Mouse (Mus musculus) heart, embryonic 16.5 days (tissue): ENCODE data around the gene Gm45799. TPM values are rescaled to one million over a fixed set of nuclear protein-coding genes. Genes with fewer than 3 reads are reported as not detected.

ENCODE experiments used
- ATAC-seq: fragments of 200-750 bp; cut with Nextera tagmentation; replicated peaks from 2 replicates; pipeline ENCODE4 v1.8.0; 2017; ENCODE audit warnings: moderate number of reproducible peaks; ENCODE audit not compliant: insufficient read depth, low FRiP score; ENCODE audit errors: extremely low read depth
- H3K27ac ChIP-seq: fragments of 300-500 bp; sonication (generic); 2 replicates; pipeline ENCODE4 v1.5.1; 2014; ENCODE audit warnings: mild to moderate bottlenecking, low read length, control low read depth, moderate library complexity
- H3K27me3 ChIP-seq: fragments of 300-500 bp; sonication (generic); 2 replicates; pipeline ENCODE4 v1.6.1; 2014; ENCODE audit warnings: low read length, mixed read lengths; ENCODE audit not compliant: control insufficient read depth, insufficient read depth
- H3K36me3 ChIP-seq: fragments of 300-500 bp; sonication (generic); 2 replicates; pipeline ENCODE4 v1.6.1; 2014; ENCODE audit not compliant: control insufficient read depth, insufficient read depth
- H3K4me1 ChIP-seq: fragments of 300-500 bp; sonication (generic); 2 replicates; pipeline ENCODE4 v1.6.1; 2014; ENCODE audit warnings: low read length, mixed read lengths; ENCODE audit not compliant: control insufficient read depth, insufficient read depth
- H3K4me2 ChIP-seq: fragments of 300-500 bp; sonication (generic); 2 replicates; pipeline ENCODE4 v1.6.1; 2014; ENCODE audit warnings: low read depth, mild to moderate bottlenecking, control low read depth, low read length
- H3K4me3 ChIP-seq: fragments of 300-500 bp; sonication (generic); 2 replicates; pipeline ENCODE4 v1.5.1; 2014; ENCODE audit warnings: mild to moderate bottlenecking, control low read depth, low read length
- H3K9ac ChIP-seq: fragments of 300-500 bp; sonication (generic); 2 replicates; pipeline ENCODE4 v1.6.1; 2014; ENCODE audit warnings: low read length, control low read depth
- H3K9me3 ChIP-seq: fragments of 300-500 bp; sonication (generic); replicated peaks from 2 replicates; pipeline ENCODE4 v1.6.1; 2016; ENCODE audit warnings: low read length; ENCODE audit not compliant: control insufficient read depth
- WGBS: fragments of 180-500 bp; shearing (Covaris S2); extraction: QIAGEN DNeasy Blood & Tissue Kit; methylation state at CpG from one replicate; pipeline ENCODE4 v1.1.7; 2014; 5-methylcytosine and 5-hydroxymethylcytosine counted together
- polyA plus RNA-seq: library from polyadenylated mRNA; unstranded; fragments of >200 nt; fragmentation: Nextera tagmentation; extraction: Ambion mirVana; gene quantifications from 2 replicates; pipeline ENCODE4 v1.2.1, GENCODE M21; 2015

Gm45799 gene
- polyA plus RNA-seq, 1 experiment from 2014 or later: 30.8 TPM

GRCm38 (mm10) chr7:105638776-105639175 is 1.6 kb upstream of the Gm45799 start:
- Histone ChIP-seq H3K4me3 (no peak overlapping the region), H3K27me3 (no peaks in the 10 kb centered on the region), H3K9me3 (no peaks in the 10 kb centered on the region), H3K27ac (no peak overlapping the region), H3K4me2 (peak overlapping the region; percentile 98), H3K9ac (no peak overlapping the region), H3K4me1 (peaks cover 28% of the 10 kb centered on the region), H3K36me3 (peaks cover 31% of the 10 kb centered on the region)
- WGBS: 90% methylated on average over 6 of the region's 6 CpGs
- no peak for ATAC-seq

GRCm38 (mm10) chr7:105639304-105639703 is 1.0 kb upstream of the Gm45799 start:
- Histone ChIP-seq H3K4me1 (peaks cover 23% of the 10 kb centered on the region), H3K4me3 (peak overlapping the region; percentile 81), H3K4me2 (peak overlapping the region; percentile 98), H3K27me3 (no peaks in the 10 kb centered on the region), H3K36me3 (peaks cover 33% of the 10 kb centered on the region), H3K9me3 (no peaks in the 10 kb centered on the region), H3K27ac (peak overlapping the region; percentile 70), H3K9ac (peak overlapping the region; percentile 91)
- ATAC-seq: no peak
- 47% methylated on average over 9 of the region's 9 CpGs for WGBS

DNA sequence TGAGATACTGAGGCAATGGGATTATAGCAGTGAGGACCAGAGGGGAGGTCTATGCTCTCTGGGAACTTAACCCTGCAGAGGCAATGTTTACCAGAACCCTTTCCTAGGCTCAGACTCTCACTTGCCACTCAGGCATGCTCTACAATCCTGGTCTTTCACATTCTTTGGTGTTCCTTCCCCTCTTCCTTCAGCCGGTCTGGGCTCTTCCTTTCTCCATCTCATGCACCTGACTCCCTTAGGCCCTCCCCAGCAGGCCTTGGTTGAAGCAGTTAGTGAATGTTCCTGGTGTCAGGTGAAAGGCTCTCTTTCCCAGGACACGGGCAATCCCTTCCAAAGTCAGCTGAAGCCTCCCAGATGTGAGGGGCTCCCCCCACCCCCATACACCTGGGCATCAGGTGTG is 596 bp upstream of the Gm45799 start, which contains the start of gene Timm10b:
TSS of gene Timm10b (plus strand) at position 301 of the 400 bp plus-strand sequence.
- ATAC-seq: no peak
- WGBS: 0% methylated on average over 2 of the region's 2 CpGs
- Histone ChIP-seq H3K4me1 (peaks cover 20% of the 10 kb centered on the region), H3K36me3 (peaks cover 33% of the 10 kb centered on the region), H3K9me3 (no peaks in the 10 kb centered on the region), H3K4me2 (peak within 1 kb of the TSS; percentile 98), H3K9ac (peak within 1 kb of the TSS; percentile 91), H3K27ac (peak within 1 kb of the TSS; percentile 94), H3K4me3 (peak within 1 kb of the TSS; percentile 81), H3K27me3 (no peaks in the 10 kb centered on the region)

- no peaks in the 10 kb centered on the region for H3K9me3 ChIP-seq
- no peaks in the 10 kb centered on the region for H3K27me3 ChIP-seq
- peak overlapping the region; percentile 81 for H3K4me3 ChIP-seq
- peaks cover 20% of the 10 kb centered on the region for H3K4me1 ChIP-seq
- peak overlapping the region; percentile 91 for H3K9ac ChIP-seq
- peaks cover 29% of the 10 kb centered on the region for H3K36me3 ChIP-seq
- peak overlapping the region; percentile 94 for H3K27ac ChIP-seq
- ATAC-seq: peak; percentile 19
- peak overlapping the region; percentile 98 for H3K4me2 ChIP-seq
- WGBS: 0% methylated on average over 18 of the region's 18 CpGs
Observed at GRCm38 (mm10) chr7:105640894-105641255, 523 bp downstream of the Gm45799 start.

- ATAC-seq: no peak
- H3K9me3 ChIP-seq: no peaks in the 10 kb centered on the region
- no peak overlapping the region for H3K9ac ChIP-seq
- H3K4me2 ChIP-seq: peak overlapping the region; percentile 98
- no peak overlapping the region for H3K4me3 ChIP-seq
- 61% methylated on average over 3 of the region's 3 CpGs for WGBS
- no peaks in the 10 kb centered on the region for H3K27me3 ChIP-seq
- H3K4me1 ChIP-seq: peaks cover 20% of the 10 kb centered on the region
- H3K36me3 ChIP-seq: peaks cover 19% of the 10 kb centered on the region
- H3K27ac ChIP-seq: peak overlapping the region; percentile 1; the same call in 1 of the 2 replicates
Observed at GRCm38 (mm10) chr7:105641936-105642335, 1.6 kb downstream of the Gm45799 start.

DNA sequence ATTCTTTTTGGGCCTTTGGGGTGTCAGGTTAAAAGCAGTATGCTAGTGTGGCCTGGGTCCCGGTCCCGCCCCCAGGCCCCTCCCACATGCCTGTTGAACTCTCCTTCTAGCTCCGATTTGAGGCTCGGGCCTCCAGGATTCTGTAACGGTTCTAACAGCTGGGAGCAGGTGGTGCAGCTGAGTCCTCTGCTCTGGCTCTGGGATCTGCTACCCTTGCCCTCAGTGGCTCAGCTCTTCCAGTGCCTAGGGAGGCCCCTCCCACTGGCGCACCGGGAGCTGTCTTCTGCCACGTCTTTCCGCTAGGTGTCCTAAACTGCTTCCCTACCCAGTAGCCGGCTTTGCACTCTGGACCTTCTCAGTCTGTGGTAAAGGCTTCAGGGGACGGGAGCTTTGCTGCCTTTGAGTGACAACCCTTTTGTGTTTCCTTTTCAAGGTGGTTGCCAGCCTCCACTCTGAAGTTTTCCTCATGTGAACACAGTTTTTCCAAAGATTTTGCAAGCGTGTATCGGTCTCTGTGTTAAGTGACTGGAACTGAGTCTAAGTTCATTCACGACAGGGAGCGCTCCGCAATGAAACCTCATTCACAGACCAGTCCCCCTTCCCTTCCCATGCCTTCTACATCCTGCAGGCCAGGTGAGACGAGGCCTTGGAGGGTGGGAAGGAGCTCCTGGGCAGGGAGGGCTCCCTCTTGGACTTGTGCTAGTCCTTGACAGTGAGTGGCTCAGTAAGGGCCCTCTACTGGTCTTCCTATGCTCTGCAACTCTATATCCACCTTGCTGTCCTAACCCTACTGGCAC is 10.5 kb downstream of the Gm45799 start, which contains the start of gene Dnhd1:
TSS of gene Dnhd1 (plus strand) at position 189 of the 797 bp plus-strand sequence.
- Histone ChIP-seq H3K9me3 (no peaks in the 10 kb centered on the region), H3K4me3 (peak within 1 kb of the TSS; percentile 56), H3K27ac (peak within 1 kb of the TSS; percentile 60; the same call in 1 of the 2 replicates), H3K4me2 (peak within 1 kb of the TSS; percentile 96), H3K36me3 (no peaks in the 10 kb centered on the region), H3K27me3 (no peaks in the 10 kb centered on the region), H3K9ac (peak within 1 kb of the TSS; percentile 69), H3K4me1 (0 out of 2 replicates have a peak, but pooled peaks cover 2% of the 10 kb centered on the region)
- WGBS: 2% methylated on average over 17 of the region's 17 CpGs
- peak; percentile 95 for ATAC-seq

- 0 out of 2 replicates have a peak overlapping the region, but pooled peaks have one; percentile 23 for H3K4me2 ChIP-seq
- ATAC-seq: no peak
Observed at GRCm38 (mm10) chr7:105685541-105686197, 45.3 kb downstream of the Gm45799 start.

GRCm38 (mm10) chr7:105690875-105691274 is 50.5 kb downstream of the Gm45799 start:
- Histone ChIP-seq H3K4me2 (no peak overlapping the region), H3K36me3 (no peaks in the 10 kb centered on the region), H3K4me3 (no peak overlapping the region), H3K4me1 (no peaks in the 10 kb centered on the region), H3K9ac (no peak overlapping the region), H3K27me3 (no peaks in the 10 kb centered on the region), H3K27ac (no peak overlapping the region), H3K9me3 (no peaks in the 10 kb centered on the region)
- 46% methylated on average over 1 of the region's 1 CpGs for WGBS
- no peak for ATAC-seq

More at GRCm38 (mm10) chr7:105685541-105686197, 45.3 kb downstream of the Gm45799 start:
- no peak overlapping the region for H3K4me3 ChIP-seq
- no peaks in the 10 kb centered on the region for H3K9me3 ChIP-seq
- no peak overlapping the region for H3K27ac ChIP-seq
- 14% methylated on average over 13 of the region's 13 CpGs for WGBS
- H3K36me3 ChIP-seq: no peaks in the 10 kb centered on the region
- H3K4me1 ChIP-seq: no peaks in the 10 kb centered on the region
- no peak overlapping the region for H3K9ac ChIP-seq
- no peaks in the 10 kb centered on the region for H3K27me3 ChIP-seq

GRCm38 (mm10) chr7:105703184-105703583 is 62.8 kb downstream of the Gm45799 start:
- no peak overlapping the region for H3K9ac ChIP-seq
- H3K4me3 ChIP-seq: no peak overlapping the region
- no peaks in the 10 kb centered on the region for H3K27me3 ChIP-seq
- no peaks in the 10 kb centered on the region for H3K4me1 ChIP-seq
- no peaks in the 10 kb centered on the region for H3K36me3 ChIP-seq
- no peaks in the 10 kb centered on the region for H3K9me3 ChIP-seq
- no peak for ATAC-seq
- no peak overlapping the region for H3K4me2 ChIP-seq
- H3K27ac ChIP-seq: no peak overlapping the region
- 77% methylated on average over 16 of the region's 16 CpGs for WGBS
